Mouse (Mus musculus): Measurements from ENCODE around the gene Btg2.

DNA sequence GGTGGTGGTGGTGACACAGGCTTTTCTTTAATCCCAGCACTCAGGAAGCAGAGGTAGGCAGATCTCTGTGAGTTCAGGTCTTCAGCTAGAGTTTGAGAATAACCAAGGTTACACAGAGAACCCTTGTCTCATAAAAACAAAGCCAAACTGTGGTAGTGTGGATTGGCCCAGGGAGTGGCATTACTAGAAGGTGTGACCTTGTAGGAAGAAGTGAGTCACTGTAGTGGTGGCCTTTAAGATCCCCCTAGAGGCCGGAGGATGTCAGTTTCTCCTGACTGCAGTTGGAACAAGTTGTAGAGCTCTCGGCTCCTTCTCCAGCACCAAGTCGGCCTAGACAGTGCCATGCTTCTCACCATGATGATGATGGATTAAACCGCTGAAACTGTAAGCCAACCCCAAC lies 32.1 kb upstream of the Btg2 start, which contains the start of gene Chit1:
- TF ChIP-seq POLR2A (IDR thresholded peaks at IDR 0.05; ENCODE audit: control insufficient read depth, extremely low read depth, insufficient read depth, low read length, poor library complexity) (no peak), CTCF (IDR thresholded peaks at IDR 0.05; ENCODE audit: borderline replicate concordance, control insufficient read depth, extremely low read depth, insufficient read depth, low read length, poor library complexity) (no peak)
